Mouse (Mus musculus) ES-E14 (cell line): ENCODE measurements around the gene Gm21885. TPM values are rescaled to one million over a fixed set of nuclear protein-coding genes. Genes with fewer than 3 reads are reported as not detected.
A peak's percentile ranks its signal among the peaks of the same experiment; 100 is the strongest.

ENCODE experiments used
- DNase-seq: peaks from one replicate; pipeline ENCODE4 v3.0.0-alpha.2; 2013; ENCODE audit warnings: low read depth, low spot score
- H3K27ac ChIP-seq: 2 replicates; pipeline ENCODE4 v1.5.1; 2012; ENCODE audit warnings: low read depth, mild to moderate bottlenecking, low read length, moderate library complexity, mixed read lengths; ENCODE audit not compliant: poor library complexity, insufficient read depth, severe bottlenecking
- H3K36me3 ChIP-seq: 2 replicates; pipeline ENCODE4 v1.6.1; 2012; ENCODE audit warnings: mild to moderate bottlenecking, low read length, moderate library complexity, mixed read lengths; ENCODE audit not compliant: control insufficient read depth, poor library complexity, insufficient read depth, severe bottlenecking
- H3K4me1 ChIP-seq, 2 experiments: fragments of 150-350 bp in 1 of 2; sonication (generic) in 1 of 2; 2 replicates each; pipeline ENCODE4 v1.6.1; 2012; ENCODE audit warnings: low read length in 2 of 2, mild to moderate bottlenecking in 1 of 2, mixed read lengths in 1 of 2; ENCODE audit not compliant: control insufficient read depth in 2 of 2, insufficient read depth in 2 of 2, poor library complexity in 1 of 2
- H3K4me3 ChIP-seq, 2 experiments: fragments of 150-350 bp in 1 of 2; sonication (generic) in 1 of 2; 2 replicates each; pipeline ENCODE4 v1.5.1; 2012; ENCODE audit warnings: low read length in 2 of 2, low read depth in 1 of 2, mild to moderate bottlenecking in 1 of 2, mixed read lengths in 1 of 2; ENCODE audit not compliant: insufficient read depth in 1 of 2, poor library complexity in 1 of 2, severe bottlenecking in 1 of 2
- H3K9ac ChIP-seq: 2 replicates; pipeline ENCODE4 v1.6.1; 2012; ENCODE audit warnings: low read depth, mild to moderate bottlenecking, low read length, mixed read lengths; ENCODE audit not compliant: poor library complexity, insufficient read depth, severe bottlenecking
- H3K9me3 ChIP-seq: fragments of 150-350 bp; sonication (generic); 2 replicates; pipeline ENCODE4 v1.6.1; 2012; ENCODE audit warnings: low read depth, mild to moderate bottlenecking, low read length; ENCODE audit not compliant: control insufficient read depth, insufficient read depth
- CHD2 ChIP-seq: IDR thresholded peaks from 2 replicates; pipeline ENCODE4 v1.6.1; 2014; ENCODE audit warnings: mild to moderate bottlenecking, low read depth, low read length, inconsistent platforms
- HCFC1 ChIP-seq: IDR thresholded peaks from 2 replicates; pipeline ENCODE4 v1.6.1; 2012; ENCODE audit warnings: low read length, inconsistent platforms, borderline replicate concordance; ENCODE audit not compliant: insufficient read depth
- MAFK ChIP-seq: IDR thresholded peaks from 2 replicates; pipeline ENCODE4 v1.6.1; 2014; ENCODE audit warnings: mild to moderate bottlenecking, low read depth, low read length, inconsistent platforms; ENCODE audit not compliant: insufficient read depth
- ZC3H11A ChIP-seq: IDR thresholded peaks from 2 replicates; pipeline ENCODE4 v1.6.1; 2012; ENCODE audit warnings: low read depth, mild to moderate bottlenecking, inconsistent platforms, low read length, borderline replicate concordance
- ZNF384 ChIP-seq: IDR thresholded peaks from 2 replicates; pipeline ENCODE4 v1.6.1; 2012; ENCODE audit warnings: low read depth, low read length, inconsistent platforms
- in situ Hi-C, 2 experiments: fragments of 600-800 bp; cut with MboI; formaldehyde crosslinking; loops; one replicate each; pipeline ENCODE4 v1.15.1; 2025; ENCODE audit warnings: low sequenced_read_pairs in 2 of 2, inconsistent platforms in 1 of 2; ENCODE audit not compliant: unreplicated experiment in 2 of 2
- total RNA-seq: library from RNA; depleted of rRNA; stranded (reverse); fragments of 300-350 nt; gene quantifications from 2 replicates; pipeline ENCODE4 v1.2.3, GENCODE M21; 2012

Gene Gm21885
- total RNA-seq, 1 experiment, result 0.40 TPM

DNA sequence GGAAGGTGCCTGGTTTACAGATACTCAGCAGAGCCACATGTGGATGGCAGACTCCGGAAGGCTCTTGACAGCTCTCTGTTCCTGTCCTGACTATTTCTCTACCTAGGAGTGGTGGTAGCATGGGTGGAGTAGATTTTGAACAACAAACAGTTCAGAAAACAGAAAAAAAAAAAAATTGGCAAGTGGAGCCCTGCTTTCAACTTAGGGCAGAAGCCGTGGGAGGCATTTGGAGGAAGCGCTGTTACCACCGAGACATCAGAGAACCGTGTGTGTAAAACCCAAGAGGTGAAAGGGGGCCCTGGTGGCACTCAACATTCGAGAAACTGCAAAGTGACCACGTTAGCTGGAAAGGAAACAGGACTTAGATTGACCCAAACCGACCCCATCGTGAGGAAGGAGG is 28.5 kb upstream of the Gm21885 start:
- H3K4me1 ChIP-seq, result no peaks in the 10 kb centered on the region; a peak in 1 of 4 replicates
- in situ Hi-C loops, result no loop called here
- no peak overlapping the region for H3K9ac ChIP-seq
- TF ChIP-seq CHD2, result no peak
- TF ChIP-seq ZNF384, result no peak
- TF ChIP-seq ZC3H11A, result no peak
- TF ChIP-seq MAFK, result no peak
- TF ChIP-seq HCFC1, result no peak
- no peaks in the 10 kb centered on the region for H3K9me3 ChIP-seq
- H3K36me3 ChIP-seq, result no peaks in the 10 kb centered on the region
- no peak for DNase-seq
- H3K4me3 ChIP-seq, result no peak overlapping the region
- H3K27ac ChIP-seq, result no peak overlapping the region

- no peak overlapping the region for H3K4me3 ChIP-seq
- no peak overlapping the region for H3K27ac ChIP-seq
- no peaks in the 10 kb centered on the region for H3K36me3 ChIP-seq
- H3K9ac ChIP-seq, result no peak overlapping the region
- TF ChIP-seq ZNF384, result no peak
- peak; percentile 74; the same call in 1 of the 2 replicates for TF ChIP-seq MAFK
- TF ChIP-seq ZC3H11A, result no peak
- no peak for TF ChIP-seq HCFC1
- no peak for TF ChIP-seq CHD2
- H3K9me3 ChIP-seq, result no peaks in the 10 kb centered on the region
- H3K4me1 ChIP-seq, result no peaks in the 10 kb centered on the region; a peak in 1 of 4 replicates
- DNase-seq, result no peak
- in situ Hi-C loops, result no loop called here
Measured at GRCm38 (mm10) chr11:94253691-94254090, 28.0 kb upstream of the Gm21885 start.

DNA sequence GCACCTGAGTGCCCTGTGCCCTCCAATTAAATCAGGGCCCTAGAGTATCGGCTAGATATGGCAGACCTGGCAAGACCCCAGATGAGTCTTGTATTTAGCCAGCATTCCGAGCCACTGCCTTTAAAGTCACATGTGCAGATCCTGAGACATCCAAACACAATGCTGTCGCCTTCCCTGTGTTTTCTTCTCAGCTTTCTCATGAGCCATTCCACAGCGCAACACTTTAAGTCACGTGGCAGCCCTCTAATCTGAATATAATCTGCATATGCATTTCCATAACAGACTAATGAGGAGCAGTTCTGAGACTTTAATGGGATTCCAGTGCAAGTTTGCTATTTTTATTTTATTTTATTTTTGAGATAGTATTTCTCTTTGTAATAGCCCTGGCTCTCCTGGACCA is 25.9 kb upstream of the Gm21885 start:
- Histone ChIP-seq H3K36me3 (no peaks in the 10 kb centered on the region), H3K9ac (no peak overlapping the region), H3K9me3 (no peaks in the 10 kb centered on the region), H3K27ac (no peak overlapping the region), H3K4me3 (no peak overlapping the region), H3K4me1 (no peaks in the 10 kb centered on the region; a peak in 1 of 4 replicates)
- TF ChIP-seq CHD2 (no peak), ZC3H11A (no peak), ZNF384 (no peak), HCFC1 (no peak), MAFK (no peak)
- DNase-seq, result no peak
- in situ Hi-C loops, result no loop called here

DNA sequence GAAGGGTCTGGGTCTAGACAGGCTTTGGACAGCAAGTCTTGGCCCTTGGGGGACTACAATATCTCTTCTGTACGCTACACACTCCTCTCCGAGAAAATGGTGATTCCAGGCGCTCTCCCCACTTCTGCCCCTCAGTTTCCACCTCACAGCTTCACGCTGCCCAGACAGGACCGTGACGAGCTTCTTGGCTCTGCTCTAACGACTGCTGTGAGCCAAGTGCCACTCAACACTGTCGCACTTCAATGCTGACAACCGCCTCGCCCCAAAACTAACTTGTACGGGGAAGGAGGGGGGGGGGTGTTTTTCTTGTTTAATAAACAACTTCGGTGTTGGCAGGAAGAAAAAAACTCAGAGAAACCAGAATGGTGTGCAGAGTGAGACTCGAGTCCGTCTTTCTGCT is 23.7 kb upstream of the Gm21885 start:
- H3K36me3 ChIP-seq, result no peaks in the 10 kb centered on the region
- in situ Hi-C loops, result no loop called here
- no peak overlapping the region for H3K4me3 ChIP-seq
- DNase-seq, result no peak
- no peaks in the 10 kb centered on the region; a peak in 1 of 4 replicates for H3K4me1 ChIP-seq
- H3K9me3 ChIP-seq, result no peaks in the 10 kb centered on the region
- no peak for TF ChIP-seq MAFK
- TF ChIP-seq ZC3H11A, result no peak
- TF ChIP-seq ZNF384, result no peak
- no peak for TF ChIP-seq CHD2
- TF ChIP-seq HCFC1, result no peak
- H3K27ac ChIP-seq, result no peak overlapping the region
- H3K9ac ChIP-seq, result no peak overlapping the region

GRCm38 (mm10) chr11:94259814-94260213 is 21.9 kb upstream of the Gm21885 start:
- no peak for DNase-seq
- in situ Hi-C loops, result no loop called here
- H3K36me3 ChIP-seq, result no peaks in the 10 kb centered on the region
- 0 out of 4 replicates have a peak, but pooled peaks cover 0 to 5% of the 10 kb centered on the region in 2 experiments for H3K4me1 ChIP-seq
- no peak overlapping the region for H3K4me3 ChIP-seq
- no peak overlapping the region for H3K9ac ChIP-seq
- no peak for TF ChIP-seq MAFK
- no peak for TF ChIP-seq HCFC1
- no peak for TF ChIP-seq CHD2
- TF ChIP-seq ZC3H11A, result no peak
- TF ChIP-seq ZNF384, result no peak
- no peak overlapping the region for H3K27ac ChIP-seq
- H3K9me3 ChIP-seq, result no peaks in the 10 kb centered on the region
